Mouse (Mus musculus) left cerebral cortex, adult 18-20 months (tissue): ENCODE measurements around the gene Vmn1r225. TPM values are rescaled to one million over a fixed set of nuclear protein-coding genes. Genes with fewer than 3 reads are reported as not detected.
"Not testable (repeated sequence)": the region's sequence is repeated elsewhere in the genome, so short reads cannot be mapped to it uniquely, and the experiment has no call there.

Experiments
- DNase-seq, 2 experiments: peaks; one replicate each; pipeline ENCODE4 v3.0.0; 2021 to 2022; ENCODE audit warnings: low spot score in 2 of 2, mixed read lengths in 1 of 2
- long read RNA-seq, 2 experiments: library from polyadenylated mRNA; stranded (forward); transcript quantifications; one replicate each; pipeline ENCODE4 v2.0.0; 2021
- total RNA-seq, 2 experiments: library from RNA; stranded (reverse); gene quantifications; 2 replicates each; pipeline ENCODE4 v1.2.3; 2021

Gene Vmn1r225
- total RNA-seq, result not detected
- long read RNA-seq, experiment 1, result 0 reads
- long read RNA-seq, experiment 2, result 0 reads

GRCm38 (mm10) chr17:20497858-20498257, at the start of gene Vmn1r225:
Vmn1r225 (plus strand) TSS chr17:20498158.
- DNase-seq, result no peak

- DNase-seq, result no peak
Measured at GRCm38 (mm10) chr17:20473311-20473710, 24.6 kb upstream of the Vmn1r225 start.

GRCm38 (mm10) chr17:20481231-20481630, 16.7 kb upstream of the Vmn1r225 start, which contains the start of gene Vmn2r108:
Vmn2r108 (minus strand) TSS chr17:20481331.
- no peak for DNase-seq

- not testable (repeated sequence) for DNase-seq
Measured at GRCm38 (mm10) chr17:20508247-20508646, 10.3 kb downstream of the Vmn1r225 start.

Other genes starting within 250 kb of the Vmn1r225 start
- not detected for gene Vmn2r106, start 212.6 kb upstream of the Vmn1r225 start, total RNA-seq
- not detected for gene Vmn2r107, start 152.9 kb upstream of the Vmn1r225 start, total RNA-seq
- not detected for gene Vmn1r224, start 84.0 kb upstream of the Vmn1r225 start, total RNA-seq
- not detected for gene Vmn2r108, start 16.8 kb upstream of the Vmn1r225 start, total RNA-seq
- not detected for gene Vmn2r109, start 66.6 kb downstream of the Vmn1r225 start, total RNA-seq
- not detected for gene Vmn2r110, start 98.3 kb downstream of the Vmn1r225 start, total RNA-seq
- not detected for gene Fpr-rs3, start 126.7 kb downstream of the Vmn1r225 start, total RNA-seq
- gene Vmn1r226, start 184.7 kb downstream of the Vmn1r225 start, total RNA-seq, result not detected
- gene Vmn1r227, start 231.7 kb downstream of the Vmn1r225 start, total RNA-seq, result not detected